In genomic region chr12:37582777-37583176, GRCm38 (mm10) we compare ENCODE assay signal across 19 mouse cellular contexts.
DNase-seq lines count a peak whose midpoint lies in the region; ATAC-seq lines count a peak whose summit lies in the region.
"Had no signal": no experiment of that assay in that cellular context is flagged by ENCODE, and none has a peak within 500 bp of the region (broad histone marks: within the 10 kb centered on the region; RNA-seq: fewer than 3 reads in every experiment).

No protein-coding gene starts in this region.

- WGBS in hindbrain, embryonic 11.5 days = 79% methylated on average over 8 of the region's 8 CpGs
- 82% methylated on average over 8 of the region's 8 CpGs for WGBS in hindbrain, embryonic 10.5 days
- WGBS in midbrain, embryonic 13.5 days = 73% methylated on average over 8 of the region's 8 CpGs
- WGBS in midbrain, embryonic 11.5 days = 82% methylated on average over 8 of the region's 8 CpGs
- WGBS in hindbrain, embryonic 16.5 days = 65% methylated on average over 8 of the region's 8 CpGs
- WGBS in heart, embryonic 11.5 days (ENCODE audit: insufficient replicate concordance) = 79% methylated on average over 8 of the region's 8 CpGs

- H3K27me3 ChIP-seq in hindbrain, embryonic 11.5 days (ENCODE audit: control insufficient read depth, insufficient read depth, low read length) = no peaks in the 10 kb centered on the region
- no peaks in the 10 kb centered on the region for H3K27me3 ChIP-seq in hindbrain, embryonic 10.5 days (ENCODE audit: insufficient read depth, poor library complexity, severe bottlenecking)
- H3K27me3 ChIP-seq in midbrain, embryonic 13.5 days = no peaks in the 10 kb centered on the region
- no peaks in the 10 kb centered on the region for H3K27me3 ChIP-seq in midbrain, embryonic 11.5 days (ENCODE audit: control insufficient read depth, insufficient read depth, low read length)
- H3K27me3 ChIP-seq in hindbrain, embryonic 16.5 days (replicated peaks; ENCODE audit: control insufficient read depth, insufficient read depth, low read length) = no peaks in the 10 kb centered on the region
- H3K27me3 ChIP-seq in heart, embryonic 11.5 days (ENCODE audit: control insufficient read depth, insufficient read depth, low read length) = no peaks in the 10 kb centered on the region
- H3K27me3 ChIP-seq: liver, embryonic 15.5 days; neural tube, embryonic 15.5 days had no signal

- no peak overlapping the region for H3K9ac ChIP-seq in hindbrain, embryonic 11.5 days (ENCODE audit: low read depth, low read length)
- no peak overlapping the region for H3K9ac ChIP-seq in midbrain, embryonic 13.5 days (replicated peaks)
- no peak overlapping the region for H3K9ac ChIP-seq in midbrain, embryonic 11.5 days (ENCODE audit: low read length)
- no peak overlapping the region for H3K9ac ChIP-seq in hindbrain, embryonic 16.5 days (ENCODE audit: low read depth, low read length)
- H3K9ac ChIP-seq in heart, embryonic 11.5 days (ENCODE audit: low read depth, low read length) = no peak overlapping the region
- H3K9ac ChIP-seq: liver, embryonic 15.5 days; neural tube, embryonic 15.5 days had no signal

- DNase-seq in hindbrain, embryonic 11.5 days (ENCODE audit: low spot score) = no peak
- DNase-seq in hindbrain, embryonic 10.5 days (ENCODE audit: low spot score) = no peak
- DNase-seq in midbrain, embryonic 11.5 days (ENCODE audit: low spot score, missing footprints) = no peak
- DNase-seq in thymus, postnatal 25 days = no peak
- DNase-seq: cerebellum, postnatal 36 days; gastrocnemius, postnatal 36 days; heart, postnatal 36 days; kidney, adult 11 months; kidney, postnatal 36 days; lung, postnatal 4 days; retina, postnatal 1 day had no signal

- no peak overlapping the region for H3K4me2 ChIP-seq in hindbrain, embryonic 11.5 days (replicated peaks; ENCODE audit: low read depth, low read length)
- H3K4me2 ChIP-seq in midbrain, embryonic 13.5 days (replicated peaks) = no peak overlapping the region
- no peak overlapping the region for H3K4me2 ChIP-seq in midbrain, embryonic 11.5 days
- no peak overlapping the region; the same call in 1 of the 2 replicates for H3K4me2 ChIP-seq in hindbrain, embryonic 16.5 days (ENCODE audit: low read length)
- H3K4me2 ChIP-seq in heart, embryonic 11.5 days = no peak overlapping the region
- H3K4me2 ChIP-seq: liver, embryonic 15.5 days; neural tube, embryonic 15.5 days had no signal

- H3K9me3 ChIP-seq in hindbrain, embryonic 11.5 days (ENCODE audit: control insufficient read depth, low read length) = no peaks in the 10 kb centered on the region
- H3K9me3 ChIP-seq in hindbrain, embryonic 10.5 days = no peaks in the 10 kb centered on the region
- no peaks in the 10 kb centered on the region for H3K9me3 ChIP-seq in midbrain, embryonic 13.5 days
- H3K9me3 ChIP-seq in midbrain, embryonic 11.5 days (ENCODE audit: control insufficient read depth, low read length) = no peaks in the 10 kb centered on the region
- no peaks in the 10 kb centered on the region for H3K9me3 ChIP-seq in hindbrain, embryonic 16.5 days (ENCODE audit: control insufficient read depth, low read length)
- no peaks in the 10 kb centered on the region for H3K9me3 ChIP-seq in heart, embryonic 11.5 days (replicated peaks; ENCODE audit: control insufficient read depth, low read length)
- H3K9me3 ChIP-seq: heart, embryonic 10.5 days; liver, embryonic 15.5 days; neural tube, embryonic 15.5 days had no signal

- no peaks in the 10 kb centered on the region for H3K36me3 ChIP-seq in hindbrain, embryonic 11.5 days (ENCODE audit: control insufficient read depth, insufficient read depth, low read length)
- no peaks in the 10 kb centered on the region for H3K36me3 ChIP-seq in hindbrain, embryonic 10.5 days
- H3K36me3 ChIP-seq in midbrain, embryonic 13.5 days = no peaks in the 10 kb centered on the region
- H3K36me3 ChIP-seq in midbrain, embryonic 11.5 days (ENCODE audit: control insufficient read depth, insufficient read depth, low read length) = no peaks in the 10 kb centered on the region
- H3K36me3 ChIP-seq in hindbrain, embryonic 16.5 days (ENCODE audit: control insufficient read depth, insufficient read depth, low read length) = no peaks in the 10 kb centered on the region
- H3K36me3 ChIP-seq in heart, embryonic 11.5 days (ENCODE audit: control insufficient read depth, insufficient read depth, low read length) = no peaks in the 10 kb centered on the region
- H3K36me3 ChIP-seq: heart, embryonic 10.5 days; liver, embryonic 15.5 days; neural tube, embryonic 15.5 days had no signal

- ATAC-seq in hindbrain, embryonic 11.5 days (ENCODE audit: low FRiP score) = 0 out of 2 replicates have a peak, but pooled peaks have one; percentile 14
- ATAC-seq in midbrain, embryonic 13.5 days = 0 out of 2 replicates have a peak, but pooled peaks have one; percentile 53
- no peak for ATAC-seq in midbrain, embryonic 11.5 days (ENCODE audit: low FRiP score)
- ATAC-seq in hindbrain, embryonic 16.5 days = peak; percentile 76; the same call in 1 of the 2 replicates
- no peak for ATAC-seq in heart, embryonic 11.5 days (replicated peaks; ENCODE audit: insufficient number of reproducible peaks, low FRiP score, low TSS enrichment)
- ATAC-seq: activated CD4-positive, CD25-positive, alpha-beta regulatory T cell, adult 4 months; CD4-positive, CD25-positive, alpha-beta regulatory T cell, adult 4 months had no signal

- H3K4me1 ChIP-seq in hindbrain, embryonic 11.5 days (replicated peaks; ENCODE audit: control insufficient read depth, insufficient read depth, low read length) = no peaks in the 10 kb centered on the region
- H3K4me1 ChIP-seq in hindbrain, embryonic 10.5 days (replicated peaks) = no peaks in the 10 kb centered on the region
- H3K4me1 ChIP-seq in midbrain, embryonic 13.5 days (replicated peaks) = no peaks in the 10 kb centered on the region
- H3K4me1 ChIP-seq in midbrain, embryonic 11.5 days (ENCODE audit: control insufficient read depth, insufficient read depth, low read length) = no peaks in the 10 kb centered on the region
- no peaks in the 10 kb centered on the region for H3K4me1 ChIP-seq in hindbrain, embryonic 16.5 days (ENCODE audit: control insufficient read depth, insufficient read depth, low read depth, low read length)
- no peaks in the 10 kb centered on the region for H3K4me1 ChIP-seq in heart, embryonic 11.5 days (ENCODE audit: control insufficient read depth, insufficient read depth, low read length)
- H3K4me1 ChIP-seq: heart, embryonic 10.5 days; liver, embryonic 15.5 days; neural tube, embryonic 15.5 days had no signal

- no peak overlapping the region for H3K4me3 ChIP-seq in hindbrain, embryonic 11.5 days (ENCODE audit: low read depth, low read length)
- no peak overlapping the region for H3K4me3 ChIP-seq in hindbrain, embryonic 10.5 days
- no peak overlapping the region for H3K4me3 ChIP-seq in midbrain, embryonic 13.5 days (replicated peaks)
- H3K4me3 ChIP-seq in midbrain, embryonic 11.5 days (ENCODE audit: low read depth, low read length) = no peak overlapping the region
- H3K4me3 ChIP-seq in hindbrain, embryonic 16.5 days (ENCODE audit: low read length) = no peak overlapping the region
- no peak overlapping the region for H3K4me3 ChIP-seq in heart, embryonic 11.5 days (ENCODE audit: low read depth, low read length)
- H3K4me3 ChIP-seq: heart, embryonic 10.5 days; liver, embryonic 15.5 days; neural tube, embryonic 15.5 days had no signal

- H3K27ac ChIP-seq in hindbrain, embryonic 11.5 days (ENCODE audit: low read depth, low read length) = no peak overlapping the region
- no peak overlapping the region for H3K27ac ChIP-seq in hindbrain, embryonic 10.5 days
- no peak overlapping the region for H3K27ac ChIP-seq in midbrain, embryonic 13.5 days
- H3K27ac ChIP-seq in midbrain, embryonic 11.5 days (ENCODE audit: low read depth, low read length) = no peak overlapping the region
- no peak overlapping the region for H3K27ac ChIP-seq in hindbrain, embryonic 16.5 days (ENCODE audit: low read depth, low read length)
- no peak overlapping the region for H3K27ac ChIP-seq in heart, embryonic 11.5 days (ENCODE audit: low read depth, low read length)
- H3K27ac ChIP-seq: heart, embryonic 10.5 days; liver, embryonic 15.5 days; neural tube, embryonic 15.5 days had no signal

Comparison
In these comparisons a context has a peak if more than half of its experiments do, and no peak if none do; other contexts are left out.
1. ATAC-seq: peak in hindbrain, embryonic 11.5 days (single experiment), midbrain, embryonic 13.5 days (single experiment) and hindbrain, embryonic 16.5 days (single experiment); none in midbrain, embryonic 11.5 days (single experiment) and heart, embryonic 11.5 days (single experiment).